Mouse (Mus musculus) embryonic facial prominence, embryonic 10.5 days (tissue): ENCODE data around the gene Plpp7. TPM values are rescaled to one million over a fixed set of nuclear protein-coding genes. Genes with fewer than 3 reads are reported as not detected.

ENCODE experiments used
- DNase-seq: peaks from one replicate; pipeline ENCODE4 v3.0.0-alpha.2; 2017; ENCODE audit warnings: low spot score
- H3K27ac ChIP-seq: fragments of 300-500 bp; sonication (generic); replicated peaks from 2 replicates; pipeline ENCODE4 v1.5.1; 2016; ENCODE audit warnings: mild to moderate bottlenecking
- H3K27me3 ChIP-seq: fragments of 300-500 bp; sonication (generic); replicated peaks from 2 replicates; pipeline ENCODE4 v1.6.1; 2016; ENCODE audit warnings: low read depth, mild to moderate bottlenecking; ENCODE audit not compliant: poor library complexity, severe bottlenecking
- H3K36me3 ChIP-seq: fragments of 300-500 bp; sonication (generic); replicated peaks from 2 replicates; pipeline ENCODE4 v1.6.1; 2016; ENCODE audit warnings: mild to moderate bottlenecking, moderate library complexity
- H3K4me1 ChIP-seq: fragments of 300-500 bp; sonication (generic); 2 replicates; pipeline ENCODE4 v1.6.1; 2016
- H3K4me3 ChIP-seq: fragments of 300-500 bp; sonication (generic); 2 replicates; pipeline ENCODE4 v1.5.1; 2016; ENCODE audit warnings: mild to moderate bottlenecking, moderate library complexity
- H3K9me3 ChIP-seq: fragments of 300-500 bp; sonication (generic); 2 replicates; pipeline ENCODE4 v1.6.1; 2016; ENCODE audit warnings: mild to moderate bottlenecking
- WGBS: fragments of 180-500 bp; shearing (Covaris S2); methylation state at CpG from one replicate; pipeline ENCODE4 v1.1.7; 2016; 5-methylcytosine and 5-hydroxymethylcytosine counted together
- polyA plus RNA-seq: library from polyadenylated mRNA; unstranded; fragments of >200 nt; fragmentation: Nextera tagmentation; extraction: Ambion mirVana; gene quantifications from 2 replicates; pipeline ENCODE4 v1.2.1, GENCODE M21; 2016

Gene Plpp7
- 4.7 and 5.7 TPM in 2 replicates for polyA plus RNA-seq

GRCm38 (mm10) chr2:32095351-32096121 lies at the start of gene Plpp7:
Gene Plpp7, plus strand, starts transcription at chr2:32095528.
- 61% methylated on average over 22 of the region's 22 CpGs for WGBS
- Histone ChIP-seq H3K36me3 (no peaks in the 10 kb centered on the region; the same call in 1 of the 2 replicates), H3K9me3 (0 out of 2 replicates have a peak, but pooled peaks cover under 1% of the 10 kb centered on the region), H3K27me3 (peaks cover 4% of the 10 kb centered on the region; the same call in 1 of the 2 replicates), H3K4me1 (peaks cover 17% of the 10 kb centered on the region), H3K4me3 (peak within 1 kb of the TSS; percentile 43), H3K27ac (peak within 1 kb of the TSS; percentile 75)
- peak; percentile 60 for DNase-seq

GRCm38 (mm10) chr2:32046009-32046408 lies 49.3 kb upstream of the Plpp7 start:
- H3K9me3 ChIP-seq: no peaks in the 10 kb centered on the region
- no peaks in the 10 kb centered on the region for H3K4me1 ChIP-seq
- DNase-seq: no peak
- 90% methylated on average over 10 of the region's 10 CpGs for WGBS
- H3K27me3 ChIP-seq: no peaks in the 10 kb centered on the region
- H3K27ac ChIP-seq: no peak overlapping the region
- no peak overlapping the region for H3K4me3 ChIP-seq
- H3K36me3 ChIP-seq: peaks cover 96% of the 10 kb centered on the region

GRCm38 (mm10) chr2:32047323-32047722 lies 48.0 kb upstream of the Plpp7 start:
- no peaks in the 10 kb centered on the region for H3K4me1 ChIP-seq
- WGBS: 93% methylated on average over 10 of the region's 10 CpGs
- H3K4me3 ChIP-seq: no peak overlapping the region
- no peak overlapping the region for H3K27ac ChIP-seq
- peaks cover 96% of the 10 kb centered on the region for H3K36me3 ChIP-seq
- no peaks in the 10 kb centered on the region for H3K27me3 ChIP-seq
- no peaks in the 10 kb centered on the region for H3K9me3 ChIP-seq
- no peak for DNase-seq

- no peak for DNase-seq
- H3K4me3 ChIP-seq: no peak overlapping the region
- H3K27me3 ChIP-seq: no peaks in the 10 kb centered on the region
- peaks cover 68% of the 10 kb centered on the region for H3K36me3 ChIP-seq
- 87% methylated on average over 8 of the region's 8 CpGs for WGBS
- peaks cover 14% of the 10 kb centered on the region for H3K4me1 ChIP-seq
- no peaks in the 10 kb centered on the region for H3K9me3 ChIP-seq
- no peak overlapping the region for H3K27ac ChIP-seq
Measured at GRCm38 (mm10) chr2:32051791-32052190, 43.5 kb upstream of the Plpp7 start.

- peaks cover 61% of the 10 kb centered on the region for H3K36me3 ChIP-seq
- no peaks in the 10 kb centered on the region for H3K9me3 ChIP-seq
- H3K4me1 ChIP-seq: peaks cover 14% of the 10 kb centered on the region
- H3K27me3 ChIP-seq: no peaks in the 10 kb centered on the region
- H3K4me3 ChIP-seq: no peak overlapping the region
- H3K27ac ChIP-seq: no peak overlapping the region
- WGBS: 94% methylated on average over 7 of the region's 7 CpGs
- no peak for DNase-seq
Measured at GRCm38 (mm10) chr2:32052418-32052817, 42.9 kb upstream of the Plpp7 start.

GRCm38 (mm10) chr2:32055357-32055965 lies 39.9 kb upstream of the Plpp7 start:
- 67% methylated on average over 7 of the region's 7 CpGs for WGBS
- DNase-seq: no peak
- Histone ChIP-seq H3K9me3 (no peaks in the 10 kb centered on the region), H3K27ac (no peak overlapping the region; the same call in 1 of the 2 replicates), H3K27me3 (no peaks in the 10 kb centered on the region), H3K4me3 (no peak overlapping the region), H3K4me1 (peaks cover 29% of the 10 kb centered on the region), H3K36me3 (peaks cover 32% of the 10 kb centered on the region)

GRCm38 (mm10) chr2:32056524-32056923 lies 38.8 kb upstream of the Plpp7 start:
- Histone ChIP-seq H3K9me3 (no peaks in the 10 kb centered on the region), H3K27me3 (no peaks in the 10 kb centered on the region), H3K27ac (no peak overlapping the region), H3K4me3 (no peak overlapping the region), H3K36me3 (peaks cover 21% of the 10 kb centered on the region), H3K4me1 (peaks cover 36% of the 10 kb centered on the region)
- WGBS: 91% methylated on average over 10 of the region's 10 CpGs
- no peak for DNase-seq

GRCm38 (mm10) chr2:32057360-32057759 lies 38.0 kb upstream of the Plpp7 start:
- Histone ChIP-seq H3K9me3 (no peaks in the 10 kb centered on the region), H3K36me3 (peaks cover 13% of the 10 kb centered on the region), H3K27ac (no peak overlapping the region), H3K4me3 (no peak overlapping the region), H3K27me3 (no peaks in the 10 kb centered on the region), H3K4me1 (peaks cover 42% of the 10 kb centered on the region)
- 79% methylated on average over 2 of the region's 2 CpGs for WGBS
- DNase-seq: no peak

- peaks cover 9% of the 10 kb centered on the region for H3K36me3 ChIP-seq
- no peak overlapping the region for H3K27ac ChIP-seq
- no peak overlapping the region for H3K4me3 ChIP-seq
- no peaks in the 10 kb centered on the region for H3K9me3 ChIP-seq
- 76% methylated on average over 4 of the region's 4 CpGs for WGBS
- no peak for DNase-seq
- peaks cover 45% of the 10 kb centered on the region for H3K4me1 ChIP-seq
- H3K27me3 ChIP-seq: no peaks in the 10 kb centered on the region
Measured at GRCm38 (mm10) chr2:32057794-32058193, 37.5 kb upstream of the Plpp7 start.

GRCm38 (mm10) chr2:32058241-32058640 lies 37.1 kb upstream of the Plpp7 start:
- Histone ChIP-seq H3K4me3 (no peak overlapping the region), H3K9me3 (no peaks in the 10 kb centered on the region), H3K27ac (no peak overlapping the region), H3K4me1 (peaks cover 47% of the 10 kb centered on the region), H3K36me3 (peaks cover 7% of the 10 kb centered on the region), H3K27me3 (no peaks in the 10 kb centered on the region)
- no peak for DNase-seq
- WGBS: 76% methylated on average over 9 of the region's 9 CpGs

GRCm38 (mm10) chr2:32058716-32059115 lies 36.6 kb upstream of the Plpp7 start:
- Histone ChIP-seq H3K27me3 (no peaks in the 10 kb centered on the region), H3K9me3 (no peaks in the 10 kb centered on the region), H3K4me3 (no peak overlapping the region), H3K36me3 (peaks cover 3% of the 10 kb centered on the region), H3K4me1 (peaks cover 52% of the 10 kb centered on the region), H3K27ac (no peak overlapping the region)
- DNase-seq: no peak
- WGBS: 33% methylated on average over 5 of the region's 5 CpGs

- Histone ChIP-seq H3K27ac (no peak overlapping the region), H3K4me1 (peaks cover 57% of the 10 kb centered on the region), H3K27me3 (no peaks in the 10 kb centered on the region), H3K9me3 (no peaks in the 10 kb centered on the region), H3K4me3 (no peak overlapping the region), H3K36me3 (no peaks in the 10 kb centered on the region; the same call in 1 of the 2 replicates)
- DNase-seq: no peak
- 80% methylated on average over 6 of the region's 6 CpGs for WGBS
Measured at GRCm38 (mm10) chr2:32059613-32060012, 35.7 kb upstream of the Plpp7 start.
